Mouse (Mus musculus) R1 (cell line): ENCODE measurements around the gene Fam217b.
A peak's percentile ranks its signal among the peaks of the same experiment; 100 is the strongest.

ENCODE experiments used
- DNase-seq: peaks from one replicate; pipeline ENCODE4 v3.0.0-alpha.2; 2018; ENCODE audit warnings: low read depth, low spot score

Fam217b gene

DNA sequence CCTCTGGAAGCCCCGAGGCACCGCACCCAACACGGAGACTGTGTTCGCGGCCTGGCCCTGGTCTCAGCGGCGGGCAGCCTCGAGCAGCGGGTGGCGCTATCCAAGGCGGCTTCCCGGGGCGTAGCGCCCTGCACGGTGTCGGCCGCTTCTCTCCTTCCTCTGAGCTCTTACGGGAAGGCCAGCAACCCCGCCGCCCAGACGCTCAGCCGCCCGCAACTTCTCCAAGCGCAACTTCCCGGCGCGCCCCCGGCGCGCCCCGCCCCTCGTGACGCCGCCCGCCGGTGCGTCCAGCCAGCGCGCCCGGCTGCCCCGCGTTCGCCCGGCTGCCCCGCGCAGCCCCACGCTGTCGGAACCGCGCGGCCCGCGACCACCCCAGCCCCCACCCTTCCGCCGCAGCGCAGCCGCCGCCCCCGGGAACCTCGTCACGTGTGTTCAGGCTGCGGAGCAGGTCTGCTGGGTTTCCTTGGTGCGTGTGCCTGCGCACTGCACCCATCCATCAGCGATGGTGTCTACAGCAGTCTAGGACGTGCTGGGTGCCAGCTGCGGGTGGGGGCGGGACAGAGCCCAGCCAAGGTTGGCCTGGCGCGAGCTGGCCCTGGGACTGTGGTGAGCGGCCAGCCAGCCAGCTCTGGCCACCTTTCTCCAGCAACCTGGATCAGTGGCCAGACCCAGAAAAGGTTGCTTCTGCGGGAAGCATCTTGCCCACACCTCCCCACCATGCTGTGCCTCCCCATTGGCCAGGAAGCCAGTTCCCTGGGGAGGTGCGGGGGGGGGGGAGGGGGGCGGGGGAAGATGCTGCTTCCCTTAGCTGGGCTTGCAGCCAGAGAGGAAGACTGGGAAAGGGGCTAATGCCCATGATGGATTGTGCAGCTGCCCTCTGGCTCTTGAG is at the start of gene Fam217b, which contains the start of gene Ppp1r3d:
Gene Fam217b (plus strand): TSS at position 264 of the 889 bp plus-strand sequence.
Gene Ppp1r3d (minus strand): TSS at position 212 of the 889 bp plus-strand sequence.
- peak; percentile 56 for DNase-seq

- peak; percentile 67 for DNase-seq
Observed at GRCm38 (mm10) chr2:178407053-178407815, 7.1 kb upstream of the Fam217b start, which contains the start of gene Sycp2. Gene Sycp2 (minus strand): TSS chr2:178407685.

DNA sequence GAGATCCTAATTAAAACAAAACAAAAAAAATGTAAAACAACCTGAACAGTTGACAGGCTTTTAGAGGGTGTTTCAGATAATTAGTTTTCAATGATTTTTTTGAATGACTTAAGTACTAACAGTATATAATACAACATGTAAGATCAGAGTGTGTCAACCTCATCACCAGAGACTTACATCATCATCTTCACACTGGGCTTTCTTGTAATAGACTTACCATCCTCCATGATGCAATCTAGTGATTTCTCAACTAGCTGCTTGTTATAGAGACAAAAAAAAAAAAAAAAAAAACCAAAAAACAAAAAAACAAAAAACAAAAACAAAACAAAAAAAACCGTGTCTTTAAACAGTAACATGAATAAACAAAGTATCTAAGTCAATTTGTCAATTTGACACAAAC is 5.3 kb upstream of the Fam217b start:
- no peak for DNase-seq

DNA sequence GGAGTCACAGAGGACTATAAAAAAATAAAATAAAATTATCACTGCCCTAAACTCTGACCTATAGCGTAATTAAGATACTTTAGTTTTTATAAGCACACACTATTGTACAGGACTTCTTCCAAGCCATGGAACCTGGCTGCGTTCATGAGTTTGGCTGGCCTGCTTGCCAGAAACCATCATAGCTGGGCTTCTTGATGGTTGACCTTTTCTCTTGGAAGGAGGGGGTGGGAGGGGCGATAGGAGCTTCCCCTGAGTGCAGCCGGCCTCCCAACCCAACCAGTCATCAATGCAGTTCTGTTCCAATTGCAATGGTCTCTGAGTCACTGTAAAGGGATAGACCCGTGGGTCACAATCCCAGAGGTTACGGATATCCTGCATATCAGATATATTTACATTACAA is 4.0 kb upstream of the Fam217b start:
- DNase-seq = no peak

- no peak for DNase-seq
Observed at GRCm38 (mm10) chr2:178412598-178412997, 1.7 kb upstream of the Fam217b start.

DNA sequence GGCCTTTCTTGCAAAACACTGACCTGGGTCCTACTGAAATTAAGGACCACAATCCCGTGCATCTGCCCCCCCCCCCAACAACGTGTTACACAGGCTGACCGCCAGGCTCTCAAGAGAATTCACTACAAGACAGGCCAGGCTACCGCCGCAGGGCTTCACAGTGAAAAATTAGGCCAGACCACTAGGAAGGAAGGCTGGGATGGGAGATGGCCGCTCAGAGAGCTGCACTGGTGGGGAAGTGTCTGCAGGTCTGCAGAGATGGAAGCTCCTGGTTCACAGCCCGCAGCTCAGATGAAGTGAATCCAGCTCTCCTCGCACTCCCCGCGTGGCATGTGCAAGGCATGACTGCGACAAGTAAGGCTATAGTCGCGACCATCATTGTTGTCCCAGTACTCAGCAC is 1.2 kb upstream of the Fam217b start:
- DNase-seq = no peak

- DNase-seq = peak; percentile 60
Observed at GRCm38 (mm10) chr2:178413481-178414260, 653 bp upstream of the Fam217b start.

- no peak for DNase-seq
Observed at GRCm38 (mm10) chr2:178415150-178415448, 775 bp downstream of the Fam217b start.

- no peak for DNase-seq
Observed at GRCm38 (mm10) chr2:178416427-178416826, 2.1 kb downstream of the Fam217b start.

DNA sequence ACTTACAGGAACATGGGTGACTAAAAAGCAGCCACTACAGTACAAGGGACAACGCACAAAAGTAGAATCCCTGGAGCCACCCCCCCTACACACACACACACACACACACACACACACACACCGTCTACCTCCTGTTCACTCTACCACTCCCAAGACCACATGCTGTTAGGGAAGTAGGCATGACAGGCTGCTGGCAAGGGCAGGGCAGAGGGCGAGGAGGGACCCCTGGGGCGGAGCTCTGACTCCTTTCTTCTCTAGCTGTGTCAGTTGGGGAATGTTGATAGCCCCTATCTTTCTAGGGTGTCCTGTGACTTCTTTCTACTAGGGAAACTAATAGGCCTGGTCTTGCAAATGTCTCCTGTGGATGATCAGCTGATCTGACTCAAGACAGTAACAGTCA is 2.6 kb downstream of the Fam217b start:
- DNase-seq = peak; percentile 11

GRCm38 (mm10) chr2:178420576-178420975 is 6.3 kb downstream of the Fam217b start:
- no peak for DNase-seq

DNA sequence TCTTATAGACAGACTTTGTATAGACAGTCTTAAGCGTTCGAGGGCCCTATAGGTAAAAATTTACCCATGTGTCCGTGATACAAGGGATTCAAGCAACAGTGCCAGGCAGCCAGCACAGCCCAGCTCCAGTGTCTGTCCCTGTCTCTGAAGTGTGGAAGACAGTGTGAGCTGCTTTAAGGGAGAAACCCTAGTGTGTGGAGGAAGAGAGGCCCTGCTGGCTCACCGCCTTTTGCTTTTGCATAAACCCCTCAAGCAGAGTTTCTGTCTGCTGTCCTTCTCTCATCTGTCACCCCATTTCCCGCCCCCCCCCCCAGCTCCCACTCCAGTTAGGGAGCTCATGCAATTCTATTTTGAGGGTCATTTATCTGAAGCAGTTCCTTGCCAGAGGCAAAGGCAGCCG is 7.3 kb downstream of the Fam217b start:
- DNase-seq = no peak

DNA sequence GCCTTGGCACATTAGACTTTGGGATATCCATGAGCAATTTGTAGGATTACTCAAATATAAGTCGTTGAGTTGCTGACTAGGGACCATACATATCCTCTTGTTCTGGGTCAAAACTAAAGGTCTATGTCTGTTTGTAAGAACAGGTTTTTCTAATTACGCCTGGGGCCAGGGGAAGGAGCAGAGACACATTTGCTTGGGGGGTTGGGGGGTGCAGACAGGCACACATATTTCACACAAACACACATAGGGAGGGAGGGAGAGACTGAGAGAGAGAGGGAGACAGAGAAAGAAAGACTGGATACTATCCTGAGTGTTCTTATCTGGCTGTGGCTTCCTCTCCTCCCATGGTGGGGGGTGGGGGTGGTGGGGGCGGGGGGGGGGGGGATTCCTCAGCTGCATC is 7.9 kb downstream of the Fam217b start:
- no peak for DNase-seq

GRCm38 (mm10) chr2:178423223-178423622 is 8.9 kb downstream of the Fam217b start:
- DNase-seq = no peak

DNA sequence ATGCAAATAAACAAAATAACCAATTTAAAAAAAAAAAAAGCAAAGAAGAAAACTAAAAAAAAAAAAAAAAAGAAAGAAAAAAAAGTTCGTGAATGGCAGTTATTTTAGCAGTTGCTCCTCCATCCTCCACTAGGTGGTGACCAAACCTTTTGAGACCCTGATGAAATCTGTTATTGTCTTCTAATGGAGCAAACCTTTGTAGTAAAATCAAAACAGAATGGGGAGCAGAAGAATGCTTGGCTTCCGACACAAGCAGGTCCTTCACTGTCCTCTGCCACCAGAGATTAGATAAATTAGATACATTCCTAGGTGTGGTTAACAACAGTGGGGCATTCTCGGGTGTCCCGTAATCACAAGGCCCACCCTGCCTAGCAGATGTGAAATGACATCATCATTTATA is 11.9 kb downstream of the Fam217b start:
- DNase-seq = no peak

- DNase-seq = no peak
Observed at GRCm38 (mm10) chr2:178427181-178427580, 12.9 kb downstream of the Fam217b start.

- no peak for DNase-seq
Observed at GRCm38 (mm10) chr2:178428183-178428582, 13.9 kb downstream of the Fam217b start.

DNA sequence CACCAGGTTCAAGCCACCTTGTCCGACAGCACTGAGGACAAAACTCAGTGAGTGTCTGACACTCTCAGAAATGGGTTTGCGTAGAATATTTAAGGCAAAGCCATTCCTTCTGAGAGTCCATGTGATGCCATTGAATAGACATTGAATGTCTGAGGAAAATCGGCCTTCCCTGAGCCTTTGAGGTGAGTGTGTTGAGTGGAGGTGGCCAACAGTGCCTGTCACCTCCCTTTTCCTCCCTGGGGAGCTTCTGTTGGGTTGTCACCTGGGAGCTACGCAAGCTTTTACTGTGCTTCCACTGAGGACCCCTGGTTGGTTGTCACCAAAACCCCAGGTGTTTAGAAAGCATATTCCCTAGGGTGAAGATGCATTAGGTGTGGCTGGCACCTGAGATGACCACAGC is 14.4 kb downstream of the Fam217b start:
- no peak for DNase-seq

GRCm38 (mm10) chr2:178429426-178429825 is 15.1 kb downstream of the Fam217b start:
- DNase-seq = no peak

DNA sequence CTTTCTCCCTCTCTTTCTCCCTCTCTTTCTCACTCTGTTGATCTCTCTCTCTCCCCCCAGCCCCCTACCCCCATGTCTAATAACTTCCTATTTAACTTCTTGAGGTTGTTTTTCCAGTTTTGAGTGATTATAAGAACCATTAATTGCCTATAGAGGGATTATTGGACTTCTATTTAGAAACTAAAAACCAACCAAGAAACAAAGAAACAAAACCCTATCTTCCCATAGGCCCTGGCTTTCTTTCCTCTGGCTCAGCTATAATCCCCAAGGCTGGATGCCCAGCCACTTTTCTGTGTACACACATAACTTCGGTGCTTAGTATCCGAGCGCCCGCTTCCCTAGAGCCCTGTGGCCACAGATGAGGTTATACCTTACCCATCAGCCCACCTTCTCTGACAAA is 15.9 kb downstream of the Fam217b start, which contains the start of gene Cdh26:
Gene Cdh26 (plus strand): TSS at position 301 of the 400 bp plus-strand sequence.
- DNase-seq = no peak

DNA sequence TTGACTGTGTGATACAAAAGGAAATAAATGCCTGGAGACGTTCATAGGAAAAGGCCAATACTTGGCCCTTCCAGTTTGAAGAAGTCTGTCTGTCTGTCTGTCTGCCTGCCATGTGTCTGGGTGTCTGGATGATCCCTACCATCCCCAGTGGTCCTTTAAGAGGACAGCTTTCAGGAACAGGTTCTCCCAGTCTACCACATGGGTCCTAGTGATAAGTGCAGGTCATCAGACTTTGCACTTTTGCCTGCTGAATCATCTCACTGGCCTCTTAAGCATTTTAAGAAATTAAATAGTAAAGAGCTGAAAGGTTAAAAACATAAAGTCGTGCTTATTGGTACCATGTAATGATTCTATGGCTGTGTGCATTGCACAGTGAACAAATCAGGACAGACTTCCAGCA is 19.2 kb downstream of the Fam217b start:
- no peak for DNase-seq

DNA sequence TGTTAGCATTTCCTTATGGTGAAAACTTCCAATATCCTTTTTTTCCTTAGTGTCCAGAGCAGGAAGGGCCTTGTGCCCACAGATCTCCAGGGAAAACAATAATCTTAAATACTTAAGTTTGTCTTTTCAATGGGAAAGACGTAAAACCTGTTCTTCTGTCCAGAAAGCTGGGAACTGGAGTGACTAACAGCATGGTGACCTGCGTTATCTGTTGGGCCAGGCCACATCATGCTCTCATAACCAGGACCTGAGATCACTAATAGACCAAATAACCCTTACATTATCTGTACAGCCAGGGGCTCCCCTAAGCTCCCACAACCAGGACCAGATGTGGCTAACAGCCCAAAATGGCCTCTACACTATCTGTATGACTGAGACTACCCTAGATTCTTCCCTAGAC is 19.6 kb downstream of the Fam217b start:
- DNase-seq = no peak
